Mouse (Mus musculus) kidney, postnatal 10 days (tissue): ENCODE data around the gene Qrich1.

ENCODE experiments used
- DNase-seq: peaks from one replicate; pipeline ENCODE4 v3.0.0; 2021; ENCODE audit warnings: mixed read lengths

Gene Qrich1

DNA sequence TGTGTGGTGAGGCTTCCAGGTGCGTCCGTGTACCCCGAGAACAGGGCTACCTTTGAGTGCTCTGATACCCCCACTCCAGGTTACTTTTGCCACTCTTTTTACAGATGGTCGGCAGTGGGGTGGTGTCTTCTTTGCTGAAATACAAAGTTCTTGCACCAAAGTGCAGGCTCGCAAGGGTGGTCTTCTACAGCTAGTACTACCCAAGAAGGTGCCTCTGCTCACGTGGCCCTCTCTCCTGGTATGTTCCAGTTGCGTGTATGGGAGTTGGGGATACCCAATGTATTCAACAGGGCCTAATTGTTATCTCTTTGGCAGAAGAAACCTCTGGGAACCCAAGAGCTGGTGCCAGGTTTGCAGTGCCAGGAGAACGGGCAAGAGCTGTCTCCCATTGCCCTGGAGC lies 23.4 kb upstream of the Qrich1 start:
- no peak for DNase-seq

DNA sequence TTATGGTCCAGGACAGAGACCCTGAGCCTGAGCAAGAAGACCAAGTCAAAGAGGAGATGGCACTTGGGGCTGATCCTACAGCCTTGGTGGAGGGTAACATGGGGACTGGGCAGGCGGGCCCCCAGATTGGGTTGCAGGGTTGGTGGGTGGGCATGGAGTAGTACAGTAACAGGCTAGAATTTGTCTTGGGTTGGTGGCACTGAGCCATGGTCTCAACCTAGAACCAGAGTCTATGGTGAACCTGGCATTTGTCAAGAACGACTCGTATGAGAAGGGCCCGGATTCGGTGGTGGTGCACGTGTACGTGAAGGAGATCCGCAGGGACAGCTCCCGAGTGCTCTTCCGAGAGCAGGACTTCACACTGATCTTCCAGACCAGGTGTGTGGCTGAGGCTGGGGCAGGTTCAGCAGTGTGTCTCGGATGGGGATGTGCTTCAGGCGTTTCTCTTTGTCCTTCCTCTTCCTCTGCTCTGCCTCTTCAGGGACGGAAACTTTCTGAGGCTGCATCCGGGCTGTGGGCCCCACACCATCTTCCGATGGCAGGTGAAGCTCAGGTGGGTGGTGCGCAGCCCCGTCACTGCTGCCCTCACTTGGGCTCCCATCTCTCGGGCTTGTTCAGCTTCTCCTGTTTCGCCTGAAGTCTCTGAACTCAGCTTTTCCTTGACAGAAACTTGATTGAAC lies 22.3 kb upstream of the Qrich1 start:
- DNase-seq, result no peak

DNA sequence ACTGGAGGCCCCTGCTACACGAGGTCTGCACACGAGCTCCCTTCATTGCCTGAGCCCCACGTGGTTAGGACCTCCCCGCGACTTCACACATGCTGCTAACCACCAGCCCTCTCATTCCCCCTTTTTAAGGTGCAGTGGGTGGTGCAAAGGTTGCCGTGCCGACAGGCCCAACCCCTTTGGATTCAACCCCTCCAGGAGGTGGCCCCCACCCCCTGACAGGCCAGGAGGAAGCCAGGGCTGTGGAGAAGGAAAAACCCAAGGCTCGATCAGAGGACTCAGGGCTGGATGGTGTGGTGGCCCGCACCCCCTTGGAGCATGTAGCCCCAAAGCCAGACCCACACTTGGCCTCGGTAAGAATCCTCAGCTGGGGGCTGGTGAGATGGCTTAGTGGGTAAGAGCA lies 21.7 kb upstream of the Qrich1 start:
- no peak for DNase-seq

DNA sequence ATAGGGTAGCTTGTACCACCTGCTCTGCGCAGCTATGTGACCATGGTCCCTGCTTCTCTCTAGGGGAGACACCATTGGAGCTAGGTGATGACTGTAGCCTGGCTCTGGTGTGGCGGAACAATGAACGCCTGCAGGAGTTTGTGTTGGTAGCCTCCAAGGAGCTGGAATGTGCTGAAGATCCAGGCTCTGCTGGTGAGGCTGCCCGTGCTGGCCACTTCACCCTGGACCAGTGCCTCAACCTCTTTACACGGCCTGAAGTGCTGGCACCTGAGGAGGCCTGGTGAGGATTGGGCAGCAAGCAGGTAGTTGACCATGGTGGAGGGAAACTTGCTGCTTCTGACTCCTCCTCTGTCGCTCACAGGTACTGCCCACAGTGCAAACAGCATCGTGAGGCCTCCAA lies 17.4 kb upstream of the Qrich1 start:
- DNase-seq, result no peak

DNA sequence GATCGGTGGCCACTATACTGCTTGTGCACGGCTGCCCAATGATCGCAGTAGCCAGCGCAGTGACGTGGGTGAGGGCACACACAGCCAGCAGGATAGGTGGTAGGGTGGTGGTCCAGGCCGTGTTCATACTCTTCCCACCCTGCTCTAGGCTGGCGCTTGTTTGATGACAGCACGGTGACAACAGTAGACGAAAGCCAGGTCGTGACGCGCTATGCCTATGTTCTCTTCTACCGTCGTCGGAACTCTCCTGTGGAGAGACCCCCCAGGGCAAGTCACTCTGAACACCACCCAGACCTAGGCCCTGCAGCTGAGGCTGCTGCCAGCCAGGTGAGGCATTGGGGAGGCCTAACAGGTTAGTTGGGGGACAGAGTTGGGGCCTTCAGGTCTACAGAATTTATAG lies 16.7 kb upstream of the Qrich1 start:
- no peak for DNase-seq

DNA sequence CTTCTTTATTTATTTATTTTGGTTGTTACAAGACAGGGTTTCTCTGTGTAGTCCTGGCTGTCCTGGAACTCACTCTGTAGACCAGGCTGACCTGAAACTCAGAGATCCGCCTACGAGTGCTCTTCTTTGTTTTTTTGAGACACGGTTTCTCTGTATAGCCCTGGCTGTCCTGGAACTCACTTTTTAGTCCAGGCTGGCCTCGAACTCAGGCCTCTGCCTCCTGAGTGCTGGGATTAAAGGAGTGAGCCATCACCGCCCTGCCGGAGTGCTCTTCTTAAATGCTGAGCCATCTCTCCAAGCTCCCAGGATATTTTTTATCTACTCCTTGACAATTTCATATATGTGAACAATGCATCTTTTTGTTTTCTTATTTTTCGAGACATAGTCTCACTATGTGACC lies 9.7 kb upstream of the Qrich1 start:
- peak; percentile 8 for DNase-seq

DNA sequence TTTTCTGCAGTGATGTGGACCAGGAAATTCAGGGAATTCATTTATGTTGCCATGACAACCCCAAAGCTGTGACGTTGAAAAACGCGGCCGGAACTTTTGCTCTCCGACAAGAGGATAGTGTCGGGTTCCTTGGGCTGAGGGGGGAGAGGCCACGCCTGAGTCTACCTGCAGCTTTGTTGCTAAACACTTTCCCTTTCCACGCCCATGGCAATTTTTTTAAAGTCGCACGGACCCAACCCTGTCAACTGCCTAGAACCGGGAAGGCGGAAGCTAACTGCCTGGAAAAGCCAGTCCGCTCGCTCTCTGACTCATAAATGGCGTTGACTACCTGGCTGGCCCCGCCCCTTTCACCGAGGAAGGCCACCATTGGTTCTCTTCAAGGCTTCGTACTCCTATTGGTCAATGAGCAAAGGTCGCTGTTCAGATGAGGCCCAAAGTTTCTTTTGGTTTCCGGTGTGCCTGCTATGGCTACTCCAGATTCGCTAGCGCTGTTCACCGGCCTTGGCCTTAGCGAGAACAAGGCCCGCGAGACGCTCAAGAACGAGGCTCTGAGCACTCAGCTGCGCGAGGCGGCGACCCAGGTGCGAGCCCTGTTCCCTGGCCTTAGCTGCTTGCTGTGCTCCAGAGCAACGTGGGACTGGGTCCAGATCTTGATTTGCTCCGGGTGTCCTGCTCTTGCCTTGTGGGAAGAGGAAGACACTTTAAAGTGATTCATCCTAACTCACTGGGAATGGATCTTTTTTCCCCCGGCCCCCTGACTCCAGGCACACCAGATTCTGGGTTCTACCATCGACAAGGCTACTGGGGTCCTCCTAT lies 8.8 kb upstream of the Qrich1 start, which contains the start of gene Qars:
Gene Qars, plus strand, starts transcription at position 88 of the 816 bp plus-strand sequence.
- DNase-seq, result peak; percentile 97

DNA sequence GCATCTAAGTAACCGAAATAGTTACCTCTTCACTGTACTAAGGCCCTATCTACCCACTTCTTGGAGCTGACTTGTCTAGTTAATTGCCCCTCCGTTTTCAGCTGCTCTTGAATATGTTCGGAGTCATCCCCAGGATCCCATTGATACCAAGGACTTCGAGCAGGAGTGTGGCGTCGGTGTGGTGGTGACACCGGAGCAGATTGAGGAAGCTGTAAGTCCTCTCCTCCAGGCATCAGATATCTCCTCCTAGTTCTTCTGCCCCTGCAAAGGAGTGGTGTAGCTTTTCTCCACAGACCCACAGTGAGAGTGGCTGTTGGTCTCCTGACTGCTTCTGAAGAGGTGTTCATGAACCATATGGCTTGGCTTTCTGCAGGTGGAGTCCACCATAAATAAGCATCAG lies 7.8 kb upstream of the Qrich1 start:
- DNase-seq, result no peak

DNA sequence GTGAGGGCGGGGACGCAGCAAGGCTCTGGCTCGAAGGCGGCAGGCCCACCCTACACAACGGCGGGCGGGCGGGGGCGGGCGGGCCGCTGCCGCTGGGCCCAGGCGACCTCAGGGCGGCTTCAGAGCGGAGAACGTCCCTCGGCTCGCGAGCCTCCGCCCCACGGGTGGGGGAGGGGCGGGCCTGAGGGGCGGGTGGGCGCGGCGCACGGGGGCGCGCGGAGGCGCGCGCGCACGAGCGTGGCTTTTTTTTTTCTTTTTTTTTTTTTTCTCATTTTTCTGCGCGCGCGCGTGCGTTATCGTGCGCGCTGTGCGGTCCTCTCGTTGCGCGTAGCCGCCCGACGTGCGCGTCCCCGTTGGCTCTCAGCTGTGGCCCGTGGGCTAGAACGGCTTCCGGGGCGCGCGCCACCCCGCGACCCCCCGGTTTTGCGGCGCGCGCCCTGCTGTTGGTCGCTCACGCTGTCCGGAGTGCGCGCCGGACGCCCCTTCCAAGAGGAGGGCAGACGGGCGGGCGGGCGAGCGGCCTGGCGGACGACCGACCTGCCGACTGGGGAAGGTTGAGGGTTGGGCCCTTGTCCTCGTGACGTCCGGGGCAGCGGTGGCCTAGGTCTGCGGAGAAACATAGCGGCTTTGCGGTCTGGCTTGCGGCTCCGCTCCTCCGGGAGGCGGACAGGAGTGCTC lies 786 bp downstream of the Qrich1 start:
- DNase-seq, result peak; percentile 94

DNA sequence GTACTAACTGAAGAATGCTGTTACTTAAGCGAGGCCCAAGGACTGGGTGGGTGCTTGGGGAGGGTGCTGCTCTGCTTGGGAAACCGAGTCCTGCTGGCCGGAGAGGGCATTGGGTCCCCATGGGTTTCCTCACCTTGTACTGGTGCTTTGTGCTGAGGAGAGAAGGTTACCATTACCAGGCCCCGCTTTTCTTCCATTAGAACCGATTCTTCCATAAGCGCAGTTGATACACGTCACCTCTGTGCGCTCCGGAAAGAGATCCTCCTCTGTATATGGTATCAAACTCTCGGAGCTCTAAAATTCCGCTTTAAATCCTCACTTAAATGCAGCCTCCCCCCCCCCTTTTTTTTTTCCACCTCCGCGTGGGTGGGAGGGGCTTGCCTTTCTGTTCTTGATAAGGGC lies 1.3 kb downstream of the Qrich1 start:
- DNase-seq, result no peak

DNA sequence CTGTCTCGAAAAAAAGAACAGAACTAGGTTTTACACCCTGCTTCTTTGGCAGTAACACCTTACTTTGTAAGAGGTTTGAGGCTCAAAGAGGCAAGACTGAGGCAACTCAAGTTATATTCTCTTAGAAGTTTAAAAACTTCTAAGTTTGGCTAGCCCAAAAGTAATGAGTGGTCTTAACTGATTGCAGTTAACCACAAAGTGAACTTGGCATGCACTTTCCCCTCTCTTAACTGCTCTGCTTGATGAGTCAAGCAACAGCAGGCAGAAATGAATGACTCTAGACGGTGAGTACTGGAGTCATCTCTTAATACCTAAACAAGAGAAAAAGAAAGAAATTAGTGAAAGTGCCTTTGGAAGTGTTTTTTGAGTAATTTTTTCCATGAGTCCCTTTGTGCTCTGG lies 5.0 kb downstream of the Qrich1 start:
- DNase-seq, result no peak

DNA sequence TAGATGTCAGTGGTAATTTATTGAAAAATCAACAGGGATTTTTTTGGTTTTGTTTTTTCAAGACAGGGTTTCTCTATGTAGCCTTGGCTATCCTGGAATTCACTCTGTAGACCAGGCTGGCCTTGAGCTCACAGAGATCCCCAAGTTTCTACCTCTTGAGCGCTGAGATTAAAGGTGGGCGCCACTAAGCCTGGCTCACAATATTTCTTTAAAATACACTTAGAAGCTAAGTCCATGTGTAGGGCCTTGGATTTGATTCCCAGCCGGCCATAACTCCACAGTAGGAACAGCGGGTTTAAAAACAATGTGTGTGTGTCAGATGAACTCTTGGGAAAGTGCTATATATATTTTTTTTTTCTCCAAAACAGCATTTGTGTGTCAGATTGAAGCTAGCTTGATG lies 6.7 kb downstream of the Qrich1 start:
- no peak for DNase-seq

DNA sequence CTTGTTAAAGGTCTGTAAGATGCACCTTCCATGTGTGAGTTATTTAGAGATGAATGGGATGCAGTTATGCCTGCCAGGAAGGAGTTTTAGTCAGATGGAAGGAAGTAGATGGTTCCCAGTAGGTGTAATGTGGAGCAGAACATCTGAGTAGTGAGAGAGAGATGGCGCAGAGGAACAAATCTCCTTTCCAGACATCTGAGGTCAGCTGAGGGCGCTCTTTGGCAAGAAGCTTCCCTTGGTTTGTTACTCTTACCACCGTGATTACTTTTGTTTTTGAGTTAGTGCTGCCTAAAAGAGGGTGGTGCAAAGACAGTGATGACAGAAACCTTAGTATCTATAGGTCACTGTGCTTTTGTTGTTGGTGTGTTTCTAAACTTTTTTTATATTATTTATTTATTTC lies 8.8 kb downstream of the Qrich1 start:
- no peak for DNase-seq

DNA sequence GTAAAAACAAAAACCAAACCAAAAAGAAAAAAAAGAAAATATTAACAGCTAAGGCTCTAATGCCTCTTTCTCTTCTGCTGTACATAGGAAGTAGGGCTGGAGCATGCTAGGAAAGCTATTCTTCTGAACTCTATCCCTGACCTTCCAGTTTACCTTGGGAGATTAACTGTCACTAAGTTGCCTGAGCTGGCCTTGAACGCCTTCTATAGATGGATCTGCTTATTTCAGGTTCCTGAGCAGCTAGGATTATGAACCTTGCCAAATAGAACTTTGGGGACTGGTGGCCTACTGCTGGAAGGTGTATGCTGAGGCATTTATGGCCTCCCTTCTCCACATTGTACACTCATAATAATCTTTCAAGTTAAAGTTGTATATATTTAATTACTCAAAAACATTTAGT lies 14.3 kb downstream of the Qrich1 start:
- DNase-seq, result no peak

DNA sequence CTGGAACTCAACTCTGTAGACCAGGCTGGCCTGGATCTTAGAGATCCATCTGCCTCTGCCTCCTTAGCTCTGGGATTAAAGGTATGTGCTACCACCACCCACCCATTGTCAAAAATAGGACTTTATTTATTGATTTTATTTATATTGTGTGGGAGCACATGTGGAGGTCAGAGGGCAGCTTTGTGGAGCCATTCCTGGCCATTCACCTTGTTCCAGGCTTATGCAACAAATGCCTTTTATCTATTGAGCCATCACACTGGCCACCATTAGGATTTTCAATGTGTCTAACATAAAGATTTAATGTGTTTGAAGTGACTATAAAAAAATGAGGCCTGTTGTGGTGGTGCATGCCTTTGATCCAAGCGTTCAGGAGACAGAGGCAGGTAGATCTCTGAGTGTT lies 14.9 kb downstream of the Qrich1 start:
- DNase-seq, result no peak

DNA sequence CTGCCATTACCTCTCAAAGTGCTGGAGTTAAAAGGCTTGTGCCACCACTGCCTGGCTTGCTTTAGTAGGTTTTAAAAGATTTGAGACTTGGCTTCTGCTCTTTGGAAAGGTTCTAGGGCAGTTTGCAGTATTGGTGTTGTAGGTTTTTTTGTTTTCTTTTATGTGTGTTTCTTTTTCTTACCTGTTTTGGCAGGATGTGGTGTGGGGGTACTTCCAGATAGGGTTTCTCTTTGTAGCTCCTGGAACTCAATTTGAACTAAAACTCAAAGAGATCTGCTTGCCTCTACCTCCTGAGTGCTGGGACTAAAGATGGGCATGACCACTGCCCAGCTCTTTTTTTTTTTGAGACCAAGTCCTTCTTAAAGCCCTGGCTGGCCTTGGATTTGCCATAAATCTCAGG lies 24.2 kb downstream of the Qrich1 start:
- no peak for DNase-seq

DNA sequence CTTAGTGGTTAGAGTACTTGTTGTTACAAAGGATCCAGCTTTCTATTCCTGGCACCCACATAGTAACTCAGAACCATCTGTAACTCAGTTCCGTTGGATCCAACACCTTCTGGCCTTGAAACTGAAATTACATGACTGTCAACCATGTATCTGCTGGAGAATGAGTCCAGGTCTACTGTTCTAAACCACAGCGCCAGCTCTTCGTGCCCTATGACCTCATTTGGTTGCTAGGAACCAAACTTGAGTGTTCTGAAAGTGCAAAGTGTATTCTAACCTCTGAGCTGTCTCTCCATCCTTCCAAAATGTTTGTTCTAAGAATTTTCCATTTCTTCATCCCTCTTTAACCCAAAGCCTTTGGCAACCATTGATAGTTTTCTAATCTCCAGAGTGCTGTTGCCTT lies 29.4 kb downstream of the Qrich1 start:
- no peak for DNase-seq

DNA sequence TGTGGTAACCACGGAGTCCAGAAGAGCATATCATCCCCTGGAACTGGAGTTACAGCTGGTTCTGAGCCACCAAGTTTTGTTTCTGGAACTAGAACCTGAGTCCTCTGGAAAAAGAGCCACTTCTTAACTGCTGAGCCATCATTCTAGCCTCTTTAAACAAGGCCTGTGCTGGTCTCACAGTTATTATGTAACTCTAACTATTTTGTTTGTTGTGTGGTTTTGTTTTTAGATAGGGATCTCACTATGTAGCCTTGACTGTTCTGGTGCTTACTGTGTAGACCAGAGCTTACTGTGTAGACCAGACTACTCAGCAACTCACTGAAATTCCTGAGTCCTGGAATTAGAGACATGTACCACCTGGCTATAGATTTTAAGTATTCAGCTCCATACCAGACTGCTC lies 30.3 kb downstream of the Qrich1 start:
- no peak for DNase-seq

DNA sequence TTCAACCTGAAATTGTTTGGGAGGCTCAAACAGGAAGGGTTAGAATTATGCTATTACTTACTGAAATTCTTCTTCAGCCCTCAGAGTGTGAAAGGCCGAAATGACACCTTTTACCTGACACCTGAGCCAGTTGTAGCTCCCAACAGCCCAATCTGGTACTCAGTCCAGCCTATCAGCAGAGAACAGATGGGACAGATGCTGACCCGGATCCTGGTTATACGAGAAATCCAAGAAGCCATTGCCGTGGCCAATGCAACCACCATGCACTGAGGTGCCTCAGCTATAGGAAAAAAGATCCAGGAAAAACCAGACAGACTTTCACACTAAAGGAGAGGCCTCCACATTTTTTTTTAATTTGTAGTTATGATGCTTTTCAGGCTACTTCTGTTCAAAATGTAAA lies 42.6 kb downstream of the Qrich1 start:
- DNase-seq, result no peak

DNA sequence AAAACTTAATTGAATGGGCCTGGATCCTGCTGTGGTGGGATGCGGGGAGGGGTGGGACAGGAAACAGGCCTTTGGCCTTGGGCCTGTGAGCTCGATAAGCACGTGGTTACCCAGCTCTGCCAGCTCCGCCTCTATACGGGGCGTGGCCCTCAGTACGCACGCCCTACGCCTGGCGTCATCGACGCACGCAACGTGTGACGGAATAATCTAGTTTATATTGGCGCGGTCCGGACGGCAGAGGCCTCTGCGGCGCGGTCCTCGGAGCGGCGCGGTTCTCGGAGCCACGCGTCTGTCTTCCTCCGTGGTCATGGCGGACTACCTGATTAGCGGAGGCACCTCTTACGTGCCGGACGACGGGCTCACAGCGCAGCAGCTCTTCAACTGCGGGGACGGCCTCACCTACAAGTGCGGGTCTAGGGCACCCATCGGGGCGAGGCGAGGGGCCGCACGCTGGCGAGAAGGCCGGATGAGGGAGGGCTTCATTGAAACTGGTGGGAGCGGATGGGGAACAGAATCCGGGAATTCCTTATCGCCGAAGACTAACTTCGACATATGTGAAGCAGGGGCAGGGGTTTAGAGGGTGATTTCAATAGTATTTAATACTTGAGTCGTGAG lies 43.7 kb downstream of the Qrich1 start, which contains the start of gene Impdh2:
Gene Impdh2, plus strand, starts transcription at position 60 of the 615 bp plus-strand sequence.
- peak; percentile 98 for DNase-seq

DNA sequence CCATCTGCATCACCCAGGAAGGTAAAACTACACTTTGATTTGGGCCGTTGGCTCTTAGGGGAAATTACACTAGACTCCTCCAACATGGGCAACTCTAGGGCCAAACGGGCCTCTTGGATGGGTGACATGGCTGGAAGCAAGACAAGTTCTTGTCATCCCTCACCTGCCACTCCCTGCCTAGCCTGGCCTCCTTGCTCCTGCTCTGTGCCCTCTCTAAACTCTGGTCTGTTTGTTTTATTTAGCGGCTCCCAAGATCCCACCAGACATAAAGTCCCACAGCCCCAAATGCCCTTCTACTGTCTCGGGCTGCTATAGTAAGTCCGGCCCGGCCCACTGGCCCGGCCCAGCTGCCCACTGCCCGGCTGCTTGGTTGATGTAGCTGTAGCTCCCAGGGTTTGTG lies 47.1 kb downstream of the Qrich1 start:
- DNase-seq, result no peak

DNA sequence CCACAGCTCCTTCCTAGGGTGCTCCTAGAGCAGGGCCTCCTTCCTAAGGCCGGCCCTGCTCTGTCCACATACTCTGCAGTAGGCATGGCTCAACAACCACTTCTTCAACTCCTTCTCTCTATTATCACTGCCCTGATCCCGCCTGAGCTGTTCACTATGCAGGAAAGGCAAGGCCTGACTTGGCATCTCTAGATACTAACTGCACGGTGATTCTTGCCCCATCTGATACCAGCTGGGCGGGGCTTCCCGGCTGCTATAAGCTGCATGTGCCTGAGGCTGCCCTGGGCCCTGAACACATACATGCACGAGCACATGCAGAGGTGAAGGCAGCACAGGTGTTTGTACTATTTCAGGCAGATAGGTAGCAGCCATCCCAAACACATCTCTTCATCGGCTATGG lies 47.5 kb downstream of the Qrich1 start:
- DNase-seq, result no peak
